Mouse (Mus musculus) lung, embryonic 14.5 days (tissue): ENCODE measurements around the gene AC109138.7. TPM values are rescaled to one million over a fixed set of nuclear protein-coding genes. Genes with fewer than 3 reads are reported as not detected.
A peak's percentile ranks its signal among the peaks of the same experiment; 100 is the strongest.

Experiments used
- ATAC-seq: fragments of 200-750 bp; cut with Nextera tagmentation; 2 replicates; pipeline ENCODE4 v1.8.0; 2017; ENCODE audit warnings: mild to moderate bottlenecking, moderate TSS enrichment, moderate library complexity; ENCODE audit not compliant: insufficient read depth
- DNase-seq: peaks from one replicate; pipeline ENCODE4 v3.0.0-alpha.2; 2015
- H3K27ac ChIP-seq: fragments of 300-500 bp; sonication (generic); 2 replicates; pipeline ENCODE4 v1.5.1; 2014; ENCODE audit warnings: low read depth, mild to moderate bottlenecking, moderate library complexity
- H3K27me3 ChIP-seq: fragments of 300-500 bp; sonication (generic); 2 replicates; pipeline ENCODE4 v1.6.1; 2014; ENCODE audit warnings: low read length, control low read depth; ENCODE audit not compliant: insufficient read depth
- H3K36me3 ChIP-seq: fragments of 300-500 bp; sonication (generic); 2 replicates; pipeline ENCODE4 v1.6.1; 2014; ENCODE audit warnings: control low read depth; ENCODE audit not compliant: insufficient read depth
- H3K4me1 ChIP-seq: fragments of 300-500 bp; sonication (generic); 2 replicates; pipeline ENCODE4 v1.6.1; 2014; ENCODE audit warnings: antibody characterized with exemption, control low read depth; ENCODE audit not compliant: insufficient read depth
- H3K4me2 ChIP-seq: fragments of 300-500 bp; sonication (generic); 2 replicates; pipeline ENCODE4 v1.6.1; 2014; ENCODE audit warnings: mild to moderate bottlenecking
- H3K4me3 ChIP-seq: fragments of 300-500 bp; sonication (generic); 2 replicates; pipeline ENCODE4 v1.5.1; 2014; ENCODE audit warnings: low read depth, low read length
- H3K9ac ChIP-seq: fragments of 300-500 bp; sonication (generic); 2 replicates; pipeline ENCODE4 v1.6.1; 2014
- H3K9me3 ChIP-seq: fragments of 300-500 bp; sonication (generic); 2 replicates; pipeline ENCODE4 v1.6.1; 2016; ENCODE audit warnings: low read depth, low read length, control low read depth
- CTCF ChIP-seq: IDR thresholded peaks from 2 replicates; pipeline ENCODE4 v1.5.1; 2016; ENCODE audit warnings: antibody characterized with exemption, low read depth
- WGBS: fragments of 180-500 bp; shearing (Covaris S2); extraction: QIAGEN DNeasy Blood & Tissue Kit; methylation state at CpG from one replicate; pipeline ENCODE4 v1.1.7; 2014; 5-methylcytosine and 5-hydroxymethylcytosine counted together
- polyA plus RNA-seq: library from polyadenylated mRNA; unstranded; fragments of >200 nt; fragmentation: Nextera tagmentation; extraction: Ambion mirVana; gene quantifications from 2 replicates; pipeline ENCODE4 v1.2.1, GENCODE M21; 2014

The AC109138.7 gene
- polyA plus RNA-seq, 1 experiment from 2014 or later = not detected

DNA sequence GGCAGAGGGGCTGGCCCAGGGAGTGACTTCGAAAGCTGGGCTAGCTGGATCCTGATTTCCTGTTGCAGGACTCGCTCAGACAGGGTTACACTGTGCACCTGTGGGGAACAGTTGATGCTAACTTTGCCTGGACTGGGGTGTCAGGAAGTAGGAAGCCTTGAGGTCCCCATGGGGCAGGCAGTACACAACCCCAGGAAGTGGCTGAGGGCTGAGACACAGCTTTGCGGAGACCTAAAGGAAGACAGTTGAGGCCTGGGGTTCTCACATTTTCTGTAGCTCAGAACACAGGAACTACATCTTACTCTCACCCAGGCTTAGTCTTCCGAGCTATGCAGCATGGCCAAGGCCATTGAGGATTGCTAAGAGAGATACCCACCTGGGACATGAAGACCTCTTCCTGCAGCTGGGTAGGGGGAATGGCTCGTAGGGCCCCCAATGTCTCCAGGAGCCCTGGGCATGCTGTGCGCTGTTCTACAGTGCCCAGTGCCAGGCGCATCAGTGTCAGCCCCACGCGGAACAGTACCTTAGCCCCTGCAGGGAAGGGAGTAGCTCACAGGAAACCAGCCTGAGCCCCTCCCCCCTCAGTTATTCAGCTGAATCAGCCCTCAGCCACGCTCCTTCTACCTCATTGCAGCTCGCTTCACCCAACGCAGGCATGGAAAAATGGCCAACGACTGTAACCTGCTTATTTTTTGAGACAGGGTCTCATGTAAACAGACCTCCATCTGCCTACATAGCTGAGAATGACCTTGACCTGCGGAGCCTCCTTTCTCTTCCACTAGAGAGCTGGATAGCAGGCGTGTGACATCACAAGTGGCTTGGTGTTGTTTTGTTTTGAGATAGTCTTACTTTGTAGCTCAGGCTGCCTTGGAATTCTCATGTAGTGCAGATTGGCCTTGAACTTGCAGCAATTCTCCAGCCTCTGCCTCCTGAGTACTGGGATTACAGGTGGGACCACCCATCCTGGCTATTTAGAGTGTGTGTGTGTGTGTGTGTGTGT, 28.9 kb upstream of the AC109138.7 start:
- Histone ChIP-seq H3K27ac (peak overlapping the region; percentile 20; the same call in 1 of the 2 replicates), H3K9ac (peak overlapping the region; percentile 4; the same call in 1 of the 2 replicates)

DNA sequence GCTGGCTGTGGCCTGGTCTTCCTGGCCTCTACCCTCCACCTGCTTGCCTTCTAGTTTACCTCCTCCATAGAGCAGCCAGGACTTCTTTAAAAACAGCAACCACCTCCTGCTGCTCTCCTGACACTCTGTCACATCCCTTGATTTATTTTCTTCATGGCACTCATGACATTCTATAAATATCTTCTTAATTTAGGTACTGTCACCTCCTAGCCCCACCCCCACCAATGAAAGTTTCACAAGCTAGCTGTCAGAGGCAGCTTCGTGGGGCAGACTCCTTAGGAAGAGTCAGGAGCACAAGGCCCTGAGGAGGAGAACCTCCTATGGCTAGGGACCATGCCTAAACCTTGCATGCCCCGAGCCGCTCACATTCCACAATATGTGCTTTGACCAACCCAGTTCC, 26.9 kb upstream of the AC109138.7 start:
- WGBS = 63% methylated on average over 3 of the region's 3 CpGs
- H3K4me1 ChIP-seq = peaks cover 5% of the 10 kb centered on the region; the same call in 1 of the 2 replicates
- H3K9me3 ChIP-seq = no peaks in the 10 kb centered on the region
- no peak for TF ChIP-seq CTCF
- no peak overlapping the region for H3K4me2 ChIP-seq
- H3K36me3 ChIP-seq = no peaks in the 10 kb centered on the region
- ATAC-seq (no peak), DNase-seq (no peak)
- no peak overlapping the region for H3K4me3 ChIP-seq
- no peak overlapping the region for H3K27ac ChIP-seq
- no peaks in the 10 kb centered on the region for H3K27me3 ChIP-seq
- no peak overlapping the region for H3K9ac ChIP-seq

More for the DNA sequence above, 28.9 kb upstream of the AC109138.7 start:
- TF ChIP-seq CTCF = no peak
- Histone ChIP-seq H3K4me3 (no peak overlapping the region), H3K4me2 (no peak overlapping the region), H3K9me3 (no peaks in the 10 kb centered on the region), H3K36me3 (no peaks in the 10 kb centered on the region), H3K27me3 (no peaks in the 10 kb centered on the region), H3K4me1 (no peaks in the 10 kb centered on the region)
- DNase-seq (peak; percentile 32), ATAC-seq (peak; percentile 26; the same call in 1 of the 2 replicates)
- 44% methylated on average over 15 of the region's 15 CpGs for WGBS

DNA sequence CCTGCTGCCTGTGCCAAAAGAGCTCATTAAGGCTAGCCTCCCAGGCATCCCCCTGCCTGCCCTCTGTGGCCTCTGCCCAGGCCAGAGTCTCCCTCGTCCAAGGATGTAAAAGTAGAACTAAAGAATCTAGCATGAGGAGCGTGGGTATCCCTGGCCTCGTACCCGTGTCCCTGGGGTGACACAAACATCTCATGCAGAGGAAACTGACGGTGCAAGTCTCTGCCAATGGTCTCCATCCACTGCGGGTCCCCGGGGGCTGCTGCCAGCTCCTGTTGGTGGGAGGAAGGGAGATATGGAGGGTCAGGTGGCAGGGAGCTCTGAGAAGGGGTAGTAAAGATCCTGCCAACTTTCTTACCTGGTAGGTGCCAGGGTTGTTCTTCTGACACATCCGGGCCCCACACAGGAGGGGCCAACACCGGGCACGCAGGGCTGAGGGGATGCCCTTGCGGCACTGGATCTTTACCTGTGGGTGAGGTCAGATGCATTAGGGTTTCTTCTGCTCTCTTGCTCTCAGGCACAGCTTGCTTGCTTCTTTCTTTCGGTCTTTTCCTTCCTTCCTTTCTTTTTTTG, 25.0 kb upstream of the AC109138.7 start:
- Histone ChIP-seq H3K9ac (no peak overlapping the region), H3K4me1 (peaks cover 11% of the 10 kb centered on the region), H3K9me3 (no peaks in the 10 kb centered on the region), H3K27ac (no peak overlapping the region), H3K4me3 (no peak overlapping the region), H3K27me3 (no peaks in the 10 kb centered on the region), H3K36me3 (peaks cover 12% of the 10 kb centered on the region), H3K4me2 (no peak overlapping the region)
- DNase-seq (no peak), ATAC-seq (no peak)
- TF ChIP-seq CTCF = no peak
- WGBS = 83% methylated on average over 12 of the region's 12 CpGs

DNA sequence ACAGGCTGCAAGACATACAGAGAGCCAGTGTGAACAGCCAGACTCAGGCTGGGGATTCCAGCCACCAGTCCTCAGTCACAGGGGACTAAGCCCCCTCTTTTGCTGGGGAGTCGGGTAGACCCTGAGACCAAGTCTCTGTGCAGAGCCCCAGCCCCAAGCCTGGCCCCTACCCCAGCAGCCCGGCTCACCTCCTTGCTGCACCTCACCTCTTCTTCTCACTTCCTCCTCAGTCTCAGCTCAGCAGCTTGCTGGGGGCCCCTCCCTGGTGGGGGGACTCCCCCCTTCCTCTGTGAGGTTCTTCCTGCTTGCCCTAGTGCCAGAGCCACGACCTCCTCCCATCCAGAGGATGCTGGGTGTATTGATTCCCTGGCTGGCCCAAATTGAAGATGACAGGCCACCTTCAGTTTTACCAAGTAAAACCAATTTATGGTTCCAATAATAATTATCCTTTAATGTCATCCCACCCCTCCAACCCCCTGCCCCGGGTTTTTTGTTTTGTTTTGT, 23.3 kb upstream of the AC109138.7 start, which contains the start of gene Tbc1d10c:
Gene Tbc1d10c, minus strand, starts transcription at position 454 of the 504 bp plus-strand sequence.
- TF ChIP-seq CTCF = no peak
- ATAC-seq = no peak
- Histone ChIP-seq H3K9me3 (no peaks in the 10 kb centered on the region), H3K36me3 (peaks cover 29% of the 10 kb centered on the region), H3K27ac (peak within 1 kb of the TSS; percentile 90), H3K9ac (peak within 1 kb of the TSS; percentile 95), H3K27me3 (no peaks in the 10 kb centered on the region), H3K4me2 (peak within 1 kb of the TSS; percentile 98), H3K4me1 (peaks cover 11% of the 10 kb centered on the region), H3K4me3 (peak within 1 kb of the TSS; percentile 96)
- WGBS = 51% methylated on average over 4 of the region's 4 CpGs
- DNase-seq = no peak

DNA sequence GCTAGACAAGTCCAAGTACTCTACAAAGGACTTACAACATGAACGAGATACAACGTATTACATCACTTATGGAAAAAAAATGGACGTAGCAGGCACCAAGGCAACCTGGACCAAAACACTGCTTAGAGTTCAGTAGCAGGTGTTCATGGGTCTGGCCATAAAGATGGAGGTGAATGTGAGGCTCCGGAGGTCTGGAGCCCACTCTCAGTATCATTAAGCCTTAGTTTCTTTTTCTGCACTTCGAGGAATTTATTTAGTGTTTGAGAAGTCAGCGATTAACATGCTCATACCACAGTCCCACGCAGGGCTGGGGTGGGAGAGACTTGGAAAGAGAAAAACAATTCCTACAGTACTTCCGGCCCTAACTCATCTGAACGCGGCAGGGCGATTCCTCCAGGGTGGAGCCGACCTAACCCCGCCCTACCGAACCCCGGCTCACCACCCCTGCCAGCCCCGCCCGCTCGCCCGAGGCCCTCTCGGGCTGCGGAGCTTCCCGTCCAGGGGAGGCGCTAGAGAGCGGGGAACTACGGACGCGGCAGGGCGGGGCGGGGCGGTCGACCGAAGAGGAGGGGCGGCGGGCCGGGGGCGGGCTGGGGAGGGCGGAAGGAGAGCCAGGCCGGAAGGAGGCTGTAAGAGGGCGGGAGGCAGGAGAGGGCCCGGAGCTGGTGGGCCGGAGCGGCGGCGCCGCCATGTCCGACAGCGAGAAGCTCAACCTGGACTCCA, 22.5 kb upstream of the AC109138.7 start, which contains the start of gene Ppp1ca:
Gene Ppp1ca, plus strand, starts transcription at position 538 of the 723 bp plus-strand sequence.
- H3K27ac ChIP-seq = peak within 1 kb of the TSS; percentile 90
- peak within 1 kb of the TSS; percentile 95 for H3K9ac ChIP-seq
- TF ChIP-seq CTCF = peak; percentile 74
- peaks cover 37% of the 10 kb centered on the region for H3K36me3 ChIP-seq
- peak; percentile 93 for ATAC-seq
- no peaks in the 10 kb centered on the region for H3K27me3 ChIP-seq
- H3K4me2 ChIP-seq = peak within 1 kb of the TSS; percentile 98
- WGBS = 4% methylated on average over 44 of the region's 47 CpGs
- DNase-seq = peak; percentile 97
- peaks cover 11% of the 10 kb centered on the region for H3K4me1 ChIP-seq
- peak within 1 kb of the TSS; percentile 96 for H3K4me3 ChIP-seq
- no peaks in the 10 kb centered on the region for H3K9me3 ChIP-seq

DNA sequence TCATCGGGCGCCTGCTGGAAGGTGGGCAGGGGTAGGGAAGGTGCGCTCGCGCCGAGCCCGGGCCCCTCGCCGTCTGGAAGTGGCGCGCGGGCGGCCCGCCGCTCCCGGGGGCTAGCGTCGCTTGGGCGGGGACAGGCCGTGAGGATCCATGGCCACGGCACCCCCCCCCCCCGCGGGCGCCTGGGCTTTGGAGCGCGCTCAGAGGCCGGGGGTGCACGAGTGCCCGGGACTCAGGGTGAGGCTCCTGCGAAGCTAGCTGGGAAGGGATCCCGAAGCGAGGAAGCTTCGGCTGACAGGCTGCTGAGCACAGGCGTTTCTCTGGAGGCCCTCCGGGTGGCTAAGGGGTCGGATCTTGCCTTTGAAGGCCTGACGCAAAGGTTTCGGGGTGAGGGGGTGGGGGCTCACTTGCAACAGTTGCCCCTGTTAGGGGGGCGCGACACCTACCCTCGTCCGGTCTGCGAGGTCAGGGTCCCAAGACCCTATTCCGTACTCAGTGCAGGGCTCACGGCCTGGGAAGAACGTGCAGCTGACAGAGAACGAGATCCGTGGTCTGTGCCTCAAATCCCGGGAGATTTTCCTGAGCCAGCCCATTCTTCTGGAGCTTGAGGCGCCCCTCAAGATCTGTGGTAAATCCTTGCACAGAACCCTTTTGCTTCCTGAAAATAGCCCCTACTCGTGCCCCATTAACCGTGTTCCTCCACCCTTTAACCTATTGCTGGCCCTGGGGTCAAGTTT, 21.7 kb upstream of the AC109138.7 start:
- ATAC-seq (peak; percentile 62), DNase-seq (peak; percentile 45)
- TF ChIP-seq CTCF = no peak
- Histone ChIP-seq H3K9ac (peak overlapping the region; percentile 95), H3K4me2 (peak overlapping the region; percentile 98), H3K4me1 (peaks cover 11% of the 10 kb centered on the region), H3K27ac (peak overlapping the region; percentile 90), H3K4me3 (peak overlapping the region; percentile 96), H3K27me3 (no peaks in the 10 kb centered on the region), H3K9me3 (no peaks in the 10 kb centered on the region), H3K36me3 (peaks cover 45% of the 10 kb centered on the region)
- WGBS = 1% methylated on average over 51 of the region's 52 CpGs
